Mouse (Mus musculus) kidney, adult 2 months (tissue): ENCODE measurements around the gene Pet100. TPM values are rescaled to one million over a fixed set of nuclear protein-coding genes. Genes with fewer than 3 reads are reported as not detected.
"Not testable (repeated sequence)": the region's sequence is repeated elsewhere in the genome, so short reads cannot be mapped to it uniquely, and the experiment has no call there.

Experiments
- DNase-seq: peaks from one replicate; pipeline ENCODE4 v3.0.0; 2021
- H3K27ac ChIP-seq: fragments of 200-500 bp; 2 replicates; pipeline ENCODE4 v1.5.1; 2012; ENCODE audit warnings: low read depth, low read length, control low read depth, inconsistent platforms; ENCODE audit not compliant: insufficient read depth
- H3K27me3 ChIP-seq: fragments of 200-500 bp; replicated peaks from 2 replicates; pipeline ENCODE4 v1.6.1; 2012; ENCODE audit warnings: mild to moderate bottlenecking, moderate library complexity, low read length, inconsistent platforms; ENCODE audit not compliant: control insufficient read depth, insufficient read depth
- H3K36me3 ChIP-seq: fragments of 200-500 bp; 2 replicates; pipeline ENCODE4 v1.6.1; 2012; ENCODE audit warnings: mild to moderate bottlenecking, moderate library complexity, low read length, inconsistent platforms; ENCODE audit not compliant: control insufficient read depth, insufficient read depth
- H3K4me1 ChIP-seq: fragments of 200-500 bp; 2 replicates; pipeline ENCODE4 v1.6.1; 2011; ENCODE audit warnings: low read length; ENCODE audit not compliant: control insufficient read depth, insufficient read depth
- H3K4me3 ChIP-seq: fragments of 200-500 bp; 2 replicates; pipeline ENCODE4 v1.5.1; 2011; ENCODE audit warnings: mild to moderate bottlenecking, low read depth, low read length, control low read depth; ENCODE audit not compliant: insufficient read depth
- CTCF ChIP-seq: fragments of 200-500 bp; conservative IDR thresholded peaks from 2 replicates; pipeline ENCODE4 v1.5.1; 2011; ENCODE audit warnings: low read depth, mild to moderate bottlenecking, control low read depth, low read length, moderate library complexity, mixed read lengths; ENCODE audit not compliant: insufficient read depth, insufficient read length
- POLR2A ChIP-seq: fragments of 200-500 bp; IDR thresholded peaks from one replicate; pipeline ENCODE4 v1.6.1; 2011; ENCODE audit warnings: low read depth, low read length, control low read depth
- WGBS: fragments of 180-500 bp; shearing (Covaris S2); methylation state at CpG from one replicate; pipeline ENCODE4 v1.1.7; 2018; 5-methylcytosine and 5-hydroxymethylcytosine counted together
- polyA plus RNA-seq: library from polyadenylated mRNA; depleted of rRNA; stranded (reverse); fragments of >200 nt; gene quantifications from 2 replicates; pipeline ENCODE4 v1.2.3, GENCODE M21; 2012; rRNA removed

Gene Pet100
- polyA plus RNA-seq: 15.6 and 27.2 TPM in 2 replicates

GRCm38 (mm10) chr8:3621199-3621970 is at the start of gene Pet100, which contains the start of gene Xab2:
Gene Pet100 (plus strand): TSS chr8:3621548.
Gene Xab2 (minus strand): TSS chr8:3621316.
- under 1% methylated on average over 37 of the region's 37 CpGs for WGBS
- Histone ChIP-seq H3K4me3 (peak within 1 kb of the TSS; percentile 78), H3K4me1 (0 out of 2 replicates have a peak, but pooled peaks cover 9% of the 10 kb centered on the region), H3K27ac (0 out of 2 replicates have a peak within 1 kb of the TSS, but pooled peaks have one; percentile 17), H3K27me3 (no peaks in the 10 kb centered on the region), H3K36me3 (no peaks in the 10 kb centered on the region)
- DNase-seq: peak; percentile 100
- TF ChIP-seq CTCF (no peak), POLR2A (peak; percentile 24)

DNA sequence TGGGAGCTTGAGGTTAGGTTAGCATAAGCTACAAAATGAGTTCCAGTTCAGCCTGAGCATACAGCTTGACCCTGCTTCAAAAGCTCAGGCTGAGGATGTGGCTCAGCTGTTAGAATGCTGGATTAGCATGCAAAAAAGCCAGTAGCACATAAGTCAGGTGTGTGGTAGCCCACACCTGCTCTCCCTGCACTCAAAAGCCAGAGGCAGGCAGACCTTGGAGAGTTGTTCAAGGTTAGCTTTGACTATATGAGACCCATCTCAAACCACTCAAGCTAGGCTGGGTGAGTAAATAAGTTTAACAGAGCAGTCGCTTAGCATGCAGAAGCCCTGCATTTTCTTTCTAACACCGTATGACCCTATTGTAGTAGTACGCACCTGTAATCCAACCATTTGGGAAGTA is 46.8 kb upstream of the Pet100 start:
- TF ChIP-seq CTCF: no peak
- no peak for TF ChIP-seq POLR2A
- WGBS: 88% methylated on average over 3 of the region's 3 CpGs
- H3K4me1 ChIP-seq: no peaks in the 10 kb centered on the region
- no peak overlapping the region for H3K27ac ChIP-seq
- no peak overlapping the region for H3K4me3 ChIP-seq
- DNase-seq: no peak
- no peaks in the 10 kb centered on the region for H3K36me3 ChIP-seq
- no peaks in the 10 kb centered on the region for H3K27me3 ChIP-seq

GRCm38 (mm10) chr8:3576211-3576960 is 45.0 kb upstream of the Pet100 start:
- Histone ChIP-seq H3K4me3 (no peak overlapping the region), H3K4me1 (no peaks in the 10 kb centered on the region), H3K27me3 (no peaks in the 10 kb centered on the region), H3K36me3 (no peaks in the 10 kb centered on the region), H3K27ac (no peak overlapping the region)
- WGBS: 65% methylated on average over 15 of the region's 15 CpGs
- no peak for DNase-seq
- TF ChIP-seq CTCF: no peak
- TF ChIP-seq POLR2A: no peak

DNA sequence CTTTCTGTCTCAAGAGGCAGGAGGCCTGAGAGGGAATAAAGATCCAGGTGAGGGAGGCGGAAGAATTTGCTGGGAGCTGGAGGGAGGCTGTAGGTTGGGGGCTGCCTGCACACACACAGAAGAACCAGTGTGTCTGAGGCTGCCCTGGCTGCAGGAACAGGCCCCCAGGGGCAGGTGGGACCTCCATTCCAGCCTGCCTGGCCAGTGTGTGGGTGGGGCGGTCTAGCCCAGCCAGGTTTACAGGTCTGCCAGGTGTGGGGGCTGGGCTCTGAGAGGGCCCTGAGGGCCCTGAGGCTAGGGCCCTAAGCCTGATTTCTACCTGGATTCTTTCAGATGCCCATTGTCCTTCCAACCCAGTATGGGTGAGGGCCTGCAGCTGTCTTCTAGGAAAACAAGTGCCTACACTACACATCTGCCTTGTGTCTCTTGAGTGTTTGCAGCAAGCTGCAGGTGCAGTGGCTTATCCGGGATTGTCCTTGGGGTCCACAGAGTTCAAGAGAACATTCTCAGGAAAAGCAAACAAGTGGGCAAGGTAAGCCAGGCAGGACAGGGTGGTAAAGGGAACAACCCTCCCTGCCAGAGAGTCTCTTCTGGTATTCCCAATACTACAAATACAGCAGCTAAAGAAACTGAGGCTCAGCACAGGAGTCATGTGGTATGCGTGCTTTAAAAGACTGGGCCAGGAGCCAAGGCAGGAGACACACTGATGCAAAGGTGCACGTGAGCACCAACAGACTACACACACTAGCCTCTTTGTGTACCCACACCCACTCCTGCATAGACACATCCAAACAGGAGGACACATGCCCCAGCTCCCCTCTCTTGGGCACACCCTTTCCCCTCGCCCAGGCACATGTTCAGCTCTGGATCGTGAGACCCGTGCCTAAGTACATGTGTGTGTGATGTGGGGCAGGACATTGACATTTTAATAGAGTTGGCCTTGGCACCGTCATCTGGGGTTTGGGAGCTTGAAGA is 41.7 kb upstream of the Pet100 start:
- no peak for TF ChIP-seq POLR2A
- no peak for TF ChIP-seq CTCF
- Histone ChIP-seq H3K27me3 (no peaks in the 10 kb centered on the region), H3K4me3 (no peak overlapping the region), H3K36me3 (no peaks in the 10 kb centered on the region), H3K27ac (no peak overlapping the region), H3K4me1 (no peaks in the 10 kb centered on the region)
- WGBS: 74% methylated on average over 9 of the region's 9 CpGs
- DNase-seq: no peak

GRCm38 (mm10) chr8:3581961-3582360 is 39.4 kb upstream of the Pet100 start:
- not testable (repeated sequence) for H3K27me3 ChIP-seq, DNase-seq, H3K4me3 ChIP-seq, H3K4me1 ChIP-seq, H3K27ac ChIP-seq, H3K36me3 ChIP-seq
- 86% methylated on average over 3 of the region's 3 CpGs for WGBS

DNA sequence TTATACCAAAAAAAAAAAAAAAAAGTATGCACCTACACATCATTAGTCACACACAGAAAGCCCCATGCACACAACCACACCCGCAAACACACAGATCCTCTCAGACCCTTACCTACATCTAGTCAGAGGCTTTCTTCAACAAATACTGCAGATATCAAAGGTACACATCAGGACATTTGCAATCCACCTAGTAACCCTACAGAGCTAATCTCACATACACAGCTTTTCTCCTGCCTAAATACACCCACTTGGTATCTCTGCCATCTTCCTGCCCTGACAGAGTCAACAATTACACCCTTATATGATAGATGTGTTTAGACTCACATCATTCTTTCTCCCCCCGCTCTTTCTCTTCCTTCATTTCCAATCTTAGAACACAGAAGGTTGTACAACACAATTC is 34.9 kb upstream of the Pet100 start:
- no peak overlapping the region for H3K27ac ChIP-seq
- no peaks in the 10 kb centered on the region for H3K4me1 ChIP-seq
- 96% methylated on average over 2 of the region's 2 CpGs for WGBS
- H3K36me3 ChIP-seq: no peaks in the 10 kb centered on the region
- no peak overlapping the region for H3K4me3 ChIP-seq
- no peak for DNase-seq
- TF ChIP-seq CTCF (no peak), POLR2A (no peak)
- no peaks in the 10 kb centered on the region for H3K27me3 ChIP-seq

DNA sequence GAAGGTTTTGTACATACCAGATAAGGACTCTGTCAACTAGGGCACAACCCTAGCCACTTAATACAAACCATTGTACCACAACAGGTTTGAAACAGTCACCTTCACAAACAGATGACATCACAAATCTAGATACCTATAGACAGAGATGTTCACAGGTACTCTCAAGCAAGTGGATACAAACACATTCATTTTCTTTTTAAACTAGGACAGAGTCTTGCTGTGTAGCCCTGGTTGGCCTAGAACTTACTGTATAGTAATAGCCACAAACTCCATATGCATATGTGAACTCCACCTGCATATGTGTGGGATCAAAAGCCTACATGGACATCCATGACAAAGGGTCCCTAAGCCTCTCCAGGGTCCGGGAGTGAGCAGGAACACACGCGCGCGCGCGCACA is 34.4 kb upstream of the Pet100 start, which contains the start of gene Camsap3:
TSS of gene Camsap3 (plus strand) at position 301 of the 398 bp plus-strand sequence.
- no peak for TF ChIP-seq POLR2A
- TF ChIP-seq CTCF: no peak
- DNase-seq: no peak
- H3K4me1 ChIP-seq: no peaks in the 10 kb centered on the region
- peak within 1 kb of the TSS; percentile 85 for H3K4me3 ChIP-seq
- 6% methylated on average over 7 of the region's 7 CpGs for WGBS
- H3K36me3 ChIP-seq: no peaks in the 10 kb centered on the region
- H3K27me3 ChIP-seq: no peaks in the 10 kb centered on the region
- H3K27ac ChIP-seq: peak within 1 kb of the TSS; percentile 72
